Mouse (Mus musculus): ENCODE measurements around the gene Tcl1b2.
"Not testable (repeated sequence)": the region's sequence is repeated elsewhere in the genome, so short reads cannot be mapped to it uniquely, and the experiment has no call there.

GRCm38 (mm10) chr12:105174318-105174717 lies 28.5 kb downstream of the Tcl1b2 start:
- TF ChIP-seq CTCF, POLR2A (IDR thresholded peaks at IDR 0.05; ENCODE audit: insufficient read depth, low read depth, low read length): not testable (repeated sequence)

Data from olfactory bulb, adult 2 months (tissue).